Mouse (Mus musculus) cerebellum, adult 11-12 months (tissue): ENCODE results near the gene Spint1.

ENCODE experiments used
- DNase-seq: peaks from one replicate; pipeline ENCODE4 v3.0.0; 2022

The Spint1 gene

DNA sequence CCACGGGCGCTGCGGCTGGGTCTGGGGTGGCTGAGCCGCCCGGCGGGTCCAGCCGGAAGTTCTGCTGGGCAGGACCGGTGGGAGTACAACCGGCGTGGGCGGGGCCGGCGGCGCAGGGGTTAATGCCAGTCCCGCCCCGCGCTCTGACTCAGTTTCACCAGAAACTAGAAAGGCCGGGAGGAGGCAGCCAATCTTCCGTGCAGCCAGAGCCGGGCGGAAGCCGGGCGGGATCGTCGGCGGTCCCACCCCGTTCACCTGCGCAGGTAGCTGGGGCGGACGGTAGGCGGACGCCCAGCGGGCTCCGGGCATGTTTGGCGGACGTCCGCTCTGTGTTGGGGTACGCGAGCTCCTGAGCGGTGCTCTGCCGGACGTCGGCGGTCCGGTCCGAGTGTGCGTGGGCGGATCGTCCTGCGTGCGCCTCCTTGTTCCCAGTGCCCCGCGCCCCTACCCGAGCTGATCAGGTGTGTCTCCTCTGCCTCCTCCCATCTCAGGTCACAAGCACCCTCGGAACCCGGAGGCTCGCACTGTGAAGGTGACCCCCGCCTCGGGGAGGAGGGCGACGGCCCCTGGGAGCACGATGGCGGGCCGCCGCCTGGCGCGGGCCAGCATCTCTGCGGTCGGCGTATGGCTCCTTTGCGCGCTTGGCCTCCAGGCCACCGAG is at the start of gene Spint1:
Gene Spint1 (plus strand): TSS at position 153 of the 661 bp plus-strand sequence.
- no peak for DNase-seq

DNA sequence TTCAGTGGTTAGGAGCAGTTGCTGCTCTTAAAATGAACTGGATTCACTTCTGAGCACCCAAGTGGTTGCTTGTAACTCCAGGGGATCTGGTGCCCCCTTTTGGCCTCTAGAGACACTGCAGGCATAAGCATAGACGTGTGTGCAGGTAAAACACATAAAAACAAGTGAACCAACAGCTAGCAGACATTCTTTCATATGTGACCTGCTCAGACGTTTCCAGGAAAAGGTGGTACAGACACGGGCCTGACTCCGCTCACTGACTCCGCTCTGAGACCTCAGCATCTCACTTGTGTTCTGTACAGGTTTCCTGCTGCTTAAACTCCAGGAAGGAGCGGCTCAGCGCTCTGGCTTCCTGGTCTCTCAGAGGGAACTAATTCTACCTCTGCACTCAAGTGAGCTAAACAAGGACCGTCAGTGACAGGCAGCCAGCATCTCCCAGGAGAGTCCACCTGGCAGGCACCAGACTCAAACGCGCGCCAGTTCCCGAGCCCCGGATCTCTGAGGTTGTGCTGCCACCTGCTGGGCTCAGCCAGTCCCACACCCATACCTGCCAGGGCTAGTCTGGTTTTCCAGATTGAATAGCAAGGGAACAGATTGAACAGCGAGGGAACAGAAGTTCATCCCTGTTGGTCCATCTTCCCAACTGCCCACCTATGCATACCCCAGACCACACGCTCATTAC is 48.0 kb upstream of the Spint1 start:
- DNase-seq = peak; percentile 84

DNA sequence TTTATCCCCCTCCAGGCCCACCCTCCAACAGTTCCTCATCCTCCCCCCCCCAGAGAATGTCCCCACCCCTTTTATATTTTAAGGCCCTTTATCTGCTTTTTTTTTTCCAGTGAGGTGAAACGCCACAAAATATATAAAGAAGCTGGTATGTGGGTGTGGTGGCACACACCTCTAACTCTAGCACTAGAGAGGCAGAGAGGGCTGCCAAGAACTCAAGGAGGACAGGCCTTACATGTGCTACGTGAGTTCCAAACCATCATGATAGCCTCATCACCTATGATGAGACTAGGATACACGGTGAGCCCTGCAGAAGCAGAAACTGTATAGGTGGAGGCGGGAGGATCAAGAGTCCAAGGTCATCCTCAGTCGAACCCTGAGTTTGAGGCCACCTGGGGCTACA is 46.2 kb upstream of the Spint1 start:
- no peak for DNase-seq

- no peak for DNase-seq
Measured at GRCm38 (mm10) chr2:119194140-119194539, 43.0 kb upstream of the Spint1 start.

GRCm38 (mm10) chr2:119196316-119197108 is 40.6 kb upstream of the Spint1 start:
- no peak for DNase-seq

- DNase-seq = no peak
Measured at GRCm38 (mm10) chr2:119197493-119197892, 39.7 kb upstream of the Spint1 start.

GRCm38 (mm10) chr2:119198049-119198448 is 39.1 kb upstream of the Spint1 start:
- no peak for DNase-seq

DNA sequence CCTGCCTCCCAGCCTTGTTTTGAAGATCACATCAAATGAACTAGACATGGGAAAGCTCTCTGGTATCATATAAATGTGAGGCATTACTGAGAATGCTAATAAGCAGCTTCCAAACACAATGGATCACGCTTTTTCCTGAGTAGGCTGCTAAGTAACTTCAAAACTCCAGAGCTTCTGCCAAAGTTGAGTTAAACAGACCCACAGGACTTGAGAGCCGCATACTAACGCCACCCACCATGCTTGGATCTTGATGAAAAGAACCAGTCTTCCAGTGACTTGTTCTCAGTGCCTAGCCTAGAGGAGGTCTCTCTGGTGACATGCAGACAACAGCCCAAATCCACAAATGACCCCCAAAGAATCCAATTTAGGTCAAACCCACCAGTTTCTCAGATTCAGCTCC is 38.2 kb upstream of the Spint1 start:
- no peak for DNase-seq

GRCm38 (mm10) chr2:119202914-119203453 is 34.2 kb upstream of the Spint1 start:
- DNase-seq = no peak

- no peak for DNase-seq
Measured at GRCm38 (mm10) chr2:119203871-119204460, 33.2 kb upstream of the Spint1 start.

DNA sequence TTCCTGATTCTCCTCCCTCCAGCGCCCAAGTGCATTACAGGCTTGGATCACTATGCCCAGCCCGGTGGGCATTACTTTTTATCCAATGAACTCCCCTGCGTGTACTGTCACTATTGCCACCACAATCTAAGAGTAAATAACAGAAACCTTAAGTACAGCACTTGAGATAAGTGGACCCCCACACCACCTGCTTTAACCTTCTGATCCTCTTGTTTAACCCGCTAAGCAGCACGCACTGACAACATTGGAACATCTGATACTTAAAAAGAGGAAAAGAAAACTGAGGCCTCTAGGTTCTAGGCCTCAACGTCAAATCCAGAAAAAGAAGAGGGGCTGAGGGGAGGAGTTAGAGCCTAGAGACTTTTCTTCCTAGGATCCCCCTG is 29.2 kb upstream of the Spint1 start:
- peak; percentile 44 for DNase-seq

DNA sequence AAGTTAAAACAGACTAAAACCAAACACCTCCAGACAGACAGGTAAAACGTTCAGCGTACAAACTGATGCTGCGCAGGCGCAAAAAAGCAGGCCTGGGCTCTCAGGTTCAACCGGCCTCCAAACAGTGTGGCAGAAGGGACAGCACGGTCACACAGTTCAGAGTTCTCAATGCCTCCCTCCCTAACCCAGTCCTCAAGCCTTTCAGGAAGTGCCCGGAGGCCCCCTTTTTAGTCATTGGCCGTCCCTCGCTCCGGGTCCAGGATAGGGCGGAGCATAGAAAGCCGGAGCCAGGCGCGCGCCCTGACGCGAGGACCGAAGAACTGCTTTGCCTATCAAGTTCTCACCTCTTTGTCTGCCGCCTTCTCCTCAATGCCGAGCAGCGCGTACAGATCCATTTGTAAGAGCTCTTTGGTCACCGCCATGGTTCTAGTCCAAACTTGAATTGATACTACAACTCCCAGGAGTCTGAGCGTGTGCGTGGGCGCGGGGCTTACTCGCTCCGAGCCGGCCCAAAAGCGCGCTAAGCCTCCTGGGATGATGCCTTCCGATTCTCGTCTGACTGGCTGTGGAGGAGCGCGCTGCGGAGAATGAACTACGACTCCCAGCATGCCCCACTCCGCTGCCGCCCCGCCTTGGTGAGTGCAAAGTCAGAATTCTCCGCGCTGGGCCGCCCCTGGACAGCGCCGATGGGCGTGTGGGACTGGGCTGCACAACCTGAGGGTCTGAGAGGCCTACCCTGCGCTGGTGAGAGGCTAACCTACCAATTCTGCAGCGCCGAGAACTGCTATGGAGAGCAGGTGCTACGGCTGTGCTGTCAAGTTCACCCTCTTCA is 28.6 kb upstream of the Spint1 start, which contains the start of the genes Zfyve19 and Dnajc17:
Gene Zfyve19 (plus strand): TSS at position 274 of the 832 bp plus-strand sequence.
Gene Dnajc17 (minus strand): TSS at position 452 of the 832 bp plus-strand sequence.
- peak; percentile 95 for DNase-seq

- DNase-seq = no peak
Measured at GRCm38 (mm10) chr2:119209176-119209507, 28.0 kb upstream of the Spint1 start.

- no peak for DNase-seq
Measured at GRCm38 (mm10) chr2:119229775-119230704, 7.1 kb upstream of the Spint1 start, which contains the start of gene Ppp1r14d. TSS of gene Ppp1r14d (minus strand) at chr2:119229906.

DNA sequence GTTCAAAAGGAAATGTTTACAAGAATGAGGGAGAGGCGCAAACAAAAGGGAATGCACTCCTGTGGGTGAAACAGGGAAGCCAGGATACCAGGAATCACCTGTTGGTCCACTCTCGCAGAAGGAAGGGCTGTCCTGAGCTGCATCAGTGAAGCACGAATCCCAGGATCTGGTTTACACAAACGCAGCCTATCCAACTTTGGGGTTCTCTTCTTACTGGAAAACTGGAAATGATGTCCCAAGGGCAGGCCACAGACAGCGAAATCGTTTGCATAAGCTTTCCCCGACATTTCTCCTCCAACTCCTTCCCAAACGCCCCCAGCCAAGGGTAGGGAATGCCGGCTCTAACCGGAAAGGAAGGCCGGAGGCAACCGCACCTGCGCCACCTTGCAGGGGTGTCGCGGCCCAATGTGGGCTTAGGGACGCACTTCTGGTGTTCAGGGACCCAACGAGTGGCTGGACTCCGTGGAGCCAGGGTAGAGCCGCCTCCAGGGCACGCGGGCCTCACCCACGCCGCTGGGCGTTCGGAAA is 416 bp upstream of the Spint1 start:
- no peak for DNase-seq

DNA sequence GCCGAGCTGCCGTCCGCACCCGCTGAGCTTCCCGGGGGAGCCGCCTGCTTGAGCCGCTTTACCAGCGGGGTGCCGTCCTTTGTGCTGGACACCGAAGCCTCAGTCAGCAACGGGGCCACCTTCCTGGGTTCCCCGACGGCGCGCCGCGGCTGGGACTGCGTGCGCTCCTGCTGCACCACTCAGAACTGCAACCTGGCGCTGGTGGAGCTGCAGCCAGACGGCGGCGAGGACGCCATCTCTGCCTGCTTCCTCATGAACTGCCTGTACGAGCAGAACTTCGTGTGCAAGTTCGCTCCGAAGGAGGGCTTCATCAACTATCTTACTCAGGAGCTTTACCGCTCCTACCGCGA is 684 bp downstream of the Spint1 start:
- no peak for DNase-seq

- no peak for DNase-seq
Measured at GRCm38 (mm10) chr2:119238671-119239070, 1.5 kb downstream of the Spint1 start.

- no peak for DNase-seq
Measured at GRCm38 (mm10) chr2:119240075-119240818, 3.1 kb downstream of the Spint1 start.

- no peak for DNase-seq
Measured at GRCm38 (mm10) chr2:119240819-119241186, 3.6 kb downstream of the Spint1 start.

GRCm38 (mm10) chr2:119242548-119242947 is 5.4 kb downstream of the Spint1 start:
- no peak for DNase-seq
